Mouse (Mus musculus) midbrain, embryonic 14.5 days (tissue): ENCODE results near the gene Htra3. TPM values are rescaled to one million over a fixed set of nuclear protein-coding genes. Genes with fewer than 3 reads are reported as not detected.
A peak's percentile ranks its signal among the peaks of the same experiment; 100 is the strongest.

Source experiments
- ATAC-seq: fragments of 200-750 bp; cut with Nextera tagmentation; 2 replicates; pipeline ENCODE4 v1.8.0; 2017; ENCODE audit warnings: moderate number of reproducible peaks, moderate library complexity; ENCODE audit not compliant: low FRiP score, low TSS enrichment
- DNase-seq: peaks from one replicate; pipeline ENCODE4 v3.0.0-alpha.2; 2015
- H3K27ac ChIP-seq: fragments of 300-500 bp; sonication (generic); replicated peaks from 2 replicates; pipeline ENCODE4 v1.5.1; 2014; ENCODE audit warnings: mild to moderate bottlenecking, low read depth, low read length, moderate library complexity
- H3K27me3 ChIP-seq: fragments of 300-500 bp; sonication (generic); 2 replicates; pipeline ENCODE4 v1.6.1; 2014; ENCODE audit warnings: low read length, control low read depth, mixed read lengths; ENCODE audit not compliant: control insufficient read depth, insufficient read depth
- H3K36me3 ChIP-seq: fragments of 300-500 bp; sonication (generic); 2 replicates; pipeline ENCODE4 v1.6.1; 2014; ENCODE audit warnings: low read length, control low read depth; ENCODE audit not compliant: control insufficient read depth, insufficient read depth
- H3K4me1 ChIP-seq: fragments of 300-500 bp; sonication (generic); 2 replicates; pipeline ENCODE4 v1.6.1; 2014; ENCODE audit warnings: mild to moderate bottlenecking, antibody characterized with exemption, low read length, control low read depth; ENCODE audit not compliant: control insufficient read depth, insufficient read depth
- H3K4me2 ChIP-seq: fragments of 300-500 bp; sonication (generic); 2 replicates; pipeline ENCODE4 v1.6.1; 2014; ENCODE audit warnings: mild to moderate bottlenecking, low read length, moderate library complexity
- H3K4me3 ChIP-seq: fragments of 300-500 bp; sonication (generic); replicated peaks from 2 replicates; pipeline ENCODE4 v1.5.1; 2014; ENCODE audit warnings: low read depth, low read length
- H3K9ac ChIP-seq: fragments of 300-500 bp; sonication (generic); replicated peaks from 2 replicates; pipeline ENCODE4 v1.6.1; 2014; ENCODE audit warnings: mild to moderate bottlenecking, low read length, moderate library complexity
- H3K9me3 ChIP-seq: fragments of 300-500 bp; sonication (generic); 2 replicates; pipeline ENCODE4 v1.6.1; 2016; ENCODE audit warnings: low read length, control low read depth, mixed read lengths; ENCODE audit not compliant: control insufficient read depth
- WGBS: fragments of 180-500 bp; shearing (Covaris S2); extraction: QIAGEN DNeasy Blood & Tissue Kit; methylation state at CpG from one replicate; pipeline ENCODE4 v1.1.7; 2014; 5-methylcytosine and 5-hydroxymethylcytosine counted together
- polyA plus RNA-seq: library from polyadenylated mRNA; unstranded; fragments of >200 nt; fragmentation: Nextera tagmentation; extraction: Ambion mirVana; gene quantifications from 2 replicates; pipeline ENCODE4 v1.2.1, GENCODE M21; 2014

Htra3 gene
- polyA plus RNA-seq, 1 experiment from 2014 or later = 11.4 TPM

DNA sequence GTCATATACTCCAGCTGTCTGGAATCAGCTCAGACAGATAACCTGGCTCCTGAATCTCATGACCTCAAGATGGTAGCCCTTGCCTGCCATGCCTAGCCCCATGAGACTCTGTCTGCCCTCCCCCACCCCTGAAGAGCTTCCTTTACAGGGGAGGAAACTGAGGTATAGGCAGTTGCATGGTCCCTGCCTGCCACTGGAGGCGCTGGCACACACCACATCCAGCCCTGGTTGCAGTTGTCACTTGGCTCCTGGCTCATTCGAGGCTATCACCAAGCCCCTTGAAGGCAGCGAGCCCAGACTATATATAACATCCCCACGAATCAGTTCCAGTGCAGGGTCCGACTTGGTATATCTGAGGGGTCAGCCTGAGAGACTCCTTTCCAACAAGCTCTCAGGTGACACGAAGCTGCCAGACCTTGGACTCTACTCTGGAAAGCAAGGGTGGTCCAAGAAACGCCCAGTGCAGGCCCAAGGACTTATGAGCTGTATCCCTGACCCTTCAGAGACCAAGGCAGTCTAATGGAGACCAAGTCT, 52.2 kb downstream of the Htra3 start:
- WGBS = 67% methylated on average over 7 of the region's 7 CpGs
- Histone ChIP-seq H3K9me3 (no peaks in the 10 kb centered on the region), H3K4me3 (no peak overlapping the region), H3K36me3 (no peaks in the 10 kb centered on the region), H3K27ac (no peak overlapping the region), H3K4me2 (no peak overlapping the region), H3K9ac (no peak overlapping the region), H3K27me3 (no peaks in the 10 kb centered on the region), H3K4me1 (no peaks in the 10 kb centered on the region)
- ATAC-seq = no peak
- no peak for DNase-seq

- H3K9ac ChIP-seq = no peak overlapping the region
- no peaks in the 10 kb centered on the region for H3K36me3 ChIP-seq
- H3K4me1 ChIP-seq = no peaks in the 10 kb centered on the region
- WGBS = 88% methylated on average over 2 of the region's 2 CpGs
- no peak overlapping the region for H3K27ac ChIP-seq
- ATAC-seq = no peak
- no peak for DNase-seq
- H3K4me3 ChIP-seq = no peak overlapping the region
- H3K9me3 ChIP-seq = no peaks in the 10 kb centered on the region
- H3K4me2 ChIP-seq = no peak overlapping the region
- H3K27me3 ChIP-seq = no peaks in the 10 kb centered on the region
Measured at GRCm38 (mm10) chr5:35626408-35626807, 53.2 kb downstream of the Htra3 start.

DNA sequence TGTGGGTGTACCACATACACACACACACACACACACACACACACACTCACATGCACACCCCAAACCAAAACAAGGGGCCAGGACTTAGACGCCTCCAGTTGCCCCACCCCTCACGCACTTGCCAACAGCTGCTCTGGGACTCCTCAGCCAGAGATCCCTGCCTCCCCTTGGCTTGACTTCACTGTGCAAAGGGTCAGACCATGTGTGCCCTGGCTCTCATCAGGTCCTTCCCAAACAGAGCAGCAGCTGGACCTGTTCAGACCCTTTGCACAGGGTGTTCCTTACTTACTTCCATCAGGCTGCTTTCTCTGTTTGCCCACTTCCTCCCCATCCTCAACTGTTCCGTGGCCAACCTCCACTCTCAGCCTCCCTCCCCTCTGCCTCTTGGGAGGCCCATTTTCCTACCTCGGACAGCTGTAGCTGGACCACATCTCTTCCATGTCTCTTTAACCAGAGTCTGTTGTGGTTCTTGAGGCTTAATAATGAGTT, 54.8 kb downstream of the Htra3 start:
- WGBS = 83% methylated on average over 4 of the region's 4 CpGs
- Histone ChIP-seq H3K27ac (no peak overlapping the region), H3K27me3 (no peaks in the 10 kb centered on the region), H3K9ac (no peak overlapping the region), H3K36me3 (no peaks in the 10 kb centered on the region), H3K4me3 (no peak overlapping the region), H3K4me2 (no peak overlapping the region), H3K9me3 (no peaks in the 10 kb centered on the region), H3K4me1 (no peaks in the 10 kb centered on the region)
- DNase-seq (no peak), ATAC-seq (no peak)

GRCm38 (mm10) chr5:35623831-35624230, 55.8 kb downstream of the Htra3 start:
- ATAC-seq = no peak
- no peak overlapping the region for H3K9ac ChIP-seq
- H3K9me3 ChIP-seq = no peaks in the 10 kb centered on the region
- no peak overlapping the region for H3K4me3 ChIP-seq
- H3K27ac ChIP-seq = no peak overlapping the region
- no peak overlapping the region for H3K4me2 ChIP-seq
- no peak for DNase-seq
- H3K4me1 ChIP-seq = no peaks in the 10 kb centered on the region
- H3K36me3 ChIP-seq = no peaks in the 10 kb centered on the region
- no peaks in the 10 kb centered on the region for H3K27me3 ChIP-seq

GRCm38 (mm10) chr5:35621114-35621513, 58.5 kb downstream of the Htra3 start:
- WGBS = 49% methylated on average over 4 of the region's 4 CpGs
- Histone ChIP-seq H3K4me3 (no peak overlapping the region), H3K36me3 (no peaks in the 10 kb centered on the region), H3K9me3 (no peaks in the 10 kb centered on the region), H3K27ac (no peak overlapping the region), H3K4me2 (no peak overlapping the region), H3K27me3 (no peaks in the 10 kb centered on the region), H3K4me1 (no peaks in the 10 kb centered on the region), H3K9ac (no peak overlapping the region)
- DNase-seq = peak; percentile 14
- ATAC-seq = no peak

DNA sequence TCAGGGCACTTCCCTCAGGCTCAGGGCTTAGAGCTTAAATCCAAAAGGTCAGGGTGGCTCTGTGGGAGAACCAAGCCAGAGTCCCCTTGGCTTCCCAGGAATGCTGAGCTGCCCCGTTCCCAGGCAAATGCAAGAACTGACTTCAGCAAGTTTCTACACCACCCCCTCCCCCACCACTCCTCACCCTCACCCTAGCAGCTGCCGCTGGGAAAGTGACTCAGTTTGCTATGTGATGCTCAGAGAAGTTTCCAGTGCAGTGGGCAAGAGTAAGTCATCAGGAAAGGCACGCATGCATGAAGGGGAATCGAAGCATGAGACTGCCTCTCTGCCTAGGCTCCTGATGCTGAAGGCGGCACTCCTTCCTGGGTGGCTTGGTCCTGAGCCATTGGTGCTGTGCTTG, 62.6 kb downstream of the Htra3 start:
- Histone ChIP-seq H3K4me1 (no peaks in the 10 kb centered on the region), H3K36me3 (peaks cover 3% of the 10 kb centered on the region; the same call in 1 of the 2 replicates), H3K4me3 (no peak overlapping the region), H3K9ac (no peak overlapping the region), H3K27me3 (no peaks in the 10 kb centered on the region), H3K4me2 (no peak overlapping the region), H3K27ac (no peak overlapping the region), H3K9me3 (no peaks in the 10 kb centered on the region)
- WGBS = 39% methylated on average over 5 of the region's 5 CpGs
- no peak for DNase-seq
- no peak for ATAC-seq

- H3K9me3 ChIP-seq = no peaks in the 10 kb centered on the region
- no peak overlapping the region for H3K27ac ChIP-seq
- 89% methylated on average over 8 of the region's 8 CpGs for WGBS
- DNase-seq (no peak), ATAC-seq (no peak)
- peaks cover 7% of the 10 kb centered on the region; the same call in 1 of the 2 replicates for H3K36me3 ChIP-seq
- H3K4me2 ChIP-seq = no peak overlapping the region
- no peak overlapping the region for H3K4me3 ChIP-seq
- H3K27me3 ChIP-seq = no peaks in the 10 kb centered on the region
- H3K4me1 ChIP-seq = 0 out of 2 replicates have a peak, but pooled peaks cover 10% of the 10 kb centered on the region
- no peak overlapping the region for H3K9ac ChIP-seq
Measured at GRCm38 (mm10) chr5:35612722-35613121, 66.9 kb downstream of the Htra3 start.

DNA sequence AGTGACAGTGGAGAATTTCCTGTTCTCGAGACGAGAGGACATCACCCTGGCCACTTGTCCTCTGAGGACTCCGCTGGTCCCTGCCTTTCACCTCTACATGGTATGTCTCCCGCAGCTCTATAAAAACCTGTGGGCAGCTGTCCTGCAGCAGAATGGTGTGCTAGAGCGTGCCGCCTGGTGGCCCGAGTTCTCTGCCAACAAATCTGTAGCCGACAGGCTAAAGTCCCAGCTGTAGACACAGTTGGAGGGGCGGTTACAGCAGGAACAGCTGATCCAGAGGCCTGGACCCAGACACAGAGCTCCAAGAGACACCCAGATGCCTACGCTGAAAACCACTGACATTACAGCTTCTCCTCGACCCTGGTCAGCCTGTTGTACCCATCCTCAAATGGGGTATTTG, 67.7 kb downstream of the Htra3 start:
- Histone ChIP-seq H3K4me2 (no peak overlapping the region), H3K36me3 (peaks cover 11% of the 10 kb centered on the region; the same call in 1 of the 2 replicates), H3K27ac (no peak overlapping the region), H3K9ac (no peak overlapping the region), H3K27me3 (no peaks in the 10 kb centered on the region), H3K4me3 (no peak overlapping the region), H3K4me1 (0 out of 2 replicates have a peak, but pooled peaks cover 10% of the 10 kb centered on the region), H3K9me3 (no peaks in the 10 kb centered on the region)
- ATAC-seq (no peak), DNase-seq (no peak)
- WGBS = 89% methylated on average over 11 of the region's 11 CpGs

- H3K27me3 ChIP-seq = no peaks in the 10 kb centered on the region
- H3K36me3 ChIP-seq = peaks cover 13% of the 10 kb centered on the region; the same call in 1 of the 2 replicates
- H3K9ac ChIP-seq = no peak overlapping the region
- WGBS = 87% methylated on average over 9 of the region's 9 CpGs
- no peak overlapping the region for H3K4me2 ChIP-seq
- no peak for DNase-seq
- no peak overlapping the region for H3K4me3 ChIP-seq
- ATAC-seq = no peak
- H3K4me1 ChIP-seq = 0 out of 2 replicates have a peak, but pooled peaks cover 10% of the 10 kb centered on the region
- H3K27ac ChIP-seq = no peak overlapping the region
- H3K9me3 ChIP-seq = no peaks in the 10 kb centered on the region
Measured at GRCm38 (mm10) chr5:35611170-35611569, 68.4 kb downstream of the Htra3 start.
